Mouse (Mus musculus) testis, adult 2 months (tissue): Measurements from ENCODE around the gene Olfr920. TPM values are rescaled to one million over a fixed set of nuclear protein-coding genes. Genes with fewer than 3 reads are reported as not detected.
A peak's percentile ranks its signal among the peaks of the same experiment; 100 is the strongest.

Experiments
- H3K27ac ChIP-seq: fragments of 200-500 bp; 2 replicates; pipeline ENCODE4 v1.5.1; 2012; ENCODE audit warnings: low read depth, low read length; ENCODE audit not compliant: control insufficient read depth, insufficient read depth
- H3K27me3 ChIP-seq: fragments of 200-500 bp; 2 replicates; pipeline ENCODE4 v1.6.1; 2012; ENCODE audit warnings: mild to moderate bottlenecking, low read length, moderate library complexity; ENCODE audit not compliant: control insufficient read depth, insufficient read depth
- H3K36me3 ChIP-seq: fragments of 200-500 bp; 2 replicates; pipeline ENCODE4 v1.6.1; 2012; ENCODE audit warnings: mild to moderate bottlenecking, low read length; ENCODE audit not compliant: control insufficient read depth, insufficient read depth
- H3K4me1 ChIP-seq: fragments of 200-500 bp; 2 replicates; pipeline ENCODE4 v1.6.1; 2012; ENCODE audit warnings: low read length; ENCODE audit not compliant: control insufficient read depth, insufficient read depth
- H3K4me3 ChIP-seq: fragments of 200-500 bp; 2 replicates; pipeline ENCODE4 v1.5.1; 2012; ENCODE audit warnings: low read depth, mild to moderate bottlenecking, low read length, moderate library complexity, mixed read lengths; ENCODE audit not compliant: control insufficient read depth
- CTCF ChIP-seq: fragments of 200-500 bp; IDR thresholded peaks from 2 replicates; pipeline ENCODE4 v1.5.1; 2012; ENCODE audit warnings: low read depth, mild to moderate bottlenecking, inconsistent platforms, low read length, moderate library complexity; ENCODE audit not compliant: control insufficient read depth, insufficient read depth, insufficient replicate concordance
- POLR2A ChIP-seq: fragments of 200-500 bp; IDR thresholded peaks from 2 replicates; pipeline ENCODE4 v1.6.1; 2012; ENCODE audit warnings: low read depth, mild to moderate bottlenecking, inconsistent platforms, low read length, moderate library complexity; ENCODE audit not compliant: control insufficient read depth
- polyA plus RNA-seq: library from polyadenylated mRNA; depleted of rRNA; stranded (reverse); fragments of >200 nt; gene quantifications from 2 replicates; pipeline ENCODE4 v1.2.3, GENCODE M21; 2012; rRNA removed

Gene Olfr920
- polyA plus RNA-seq, result 0.04 and 0.07 TPM in 2 replicates

DNA sequence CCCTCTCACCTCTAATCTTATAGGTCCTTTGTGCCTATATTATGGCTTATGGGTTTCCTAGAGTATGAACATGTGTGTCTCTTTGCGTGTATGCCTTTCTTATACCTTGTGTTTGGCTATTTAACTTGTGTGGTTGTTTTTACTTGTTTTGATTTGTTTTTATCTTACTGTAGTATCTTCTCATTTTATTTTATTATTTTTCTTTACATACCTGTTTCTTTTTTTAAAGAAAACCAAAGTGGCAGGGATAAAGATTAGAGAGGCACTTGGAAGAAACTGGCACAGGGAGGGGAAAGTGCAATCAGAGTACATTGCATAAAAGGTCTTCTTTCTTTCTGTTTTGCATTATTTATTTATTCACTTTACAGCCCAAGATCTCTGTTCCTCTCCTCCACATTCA, at the start of gene Olfr920:
TSS of gene Olfr920 (plus strand) at position 301 of the 400 bp plus-strand sequence.
- H3K27me3 ChIP-seq, result no peaks in the 10 kb centered on the region
- no peak within 1 kb of the TSS for H3K4me3 ChIP-seq
- H3K36me3 ChIP-seq, result no peaks in the 10 kb centered on the region
- H3K27ac ChIP-seq, result no peak within 1 kb of the TSS
- no peaks in the 10 kb centered on the region for H3K4me1 ChIP-seq
- no peak for TF ChIP-seq CTCF
- no peak for TF ChIP-seq POLR2A

DNA sequence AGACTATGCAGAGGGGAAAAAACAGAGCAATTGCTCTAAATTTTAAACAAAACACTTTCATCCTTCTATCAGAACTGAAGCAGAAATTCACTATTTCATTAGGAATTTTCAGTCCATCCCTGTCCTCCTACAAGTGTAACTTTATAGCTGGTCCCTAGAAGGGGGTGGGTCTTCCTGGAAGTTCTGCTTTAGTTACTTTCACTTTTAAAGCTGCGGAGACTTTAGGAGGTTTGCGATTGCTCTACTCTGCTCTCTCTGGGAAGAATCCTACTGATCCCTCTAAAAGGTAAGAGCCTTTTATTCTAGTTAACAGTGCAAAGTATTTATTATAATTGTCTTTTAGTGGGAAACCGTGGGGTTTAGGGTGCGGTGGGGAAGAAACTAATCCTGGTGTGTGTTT, 34.0 kb upstream of the Olfr920 start, which contains the start of gene Vwa5a:
TSS of gene Vwa5a (plus strand) at position 167 of the 400 bp plus-strand sequence.
- Histone ChIP-seq H3K4me1 (no peaks in the 10 kb centered on the region), H3K36me3 (no peaks in the 10 kb centered on the region), H3K4me3 (peak within 1 kb of the TSS; percentile 29; the same call in 1 of the 2 replicates), H3K27ac (peak within 1 kb of the TSS; percentile 42; the same call in 1 of the 2 replicates), H3K27me3 (no peaks in the 10 kb centered on the region)
- no peak for TF ChIP-seq CTCF

DNA sequence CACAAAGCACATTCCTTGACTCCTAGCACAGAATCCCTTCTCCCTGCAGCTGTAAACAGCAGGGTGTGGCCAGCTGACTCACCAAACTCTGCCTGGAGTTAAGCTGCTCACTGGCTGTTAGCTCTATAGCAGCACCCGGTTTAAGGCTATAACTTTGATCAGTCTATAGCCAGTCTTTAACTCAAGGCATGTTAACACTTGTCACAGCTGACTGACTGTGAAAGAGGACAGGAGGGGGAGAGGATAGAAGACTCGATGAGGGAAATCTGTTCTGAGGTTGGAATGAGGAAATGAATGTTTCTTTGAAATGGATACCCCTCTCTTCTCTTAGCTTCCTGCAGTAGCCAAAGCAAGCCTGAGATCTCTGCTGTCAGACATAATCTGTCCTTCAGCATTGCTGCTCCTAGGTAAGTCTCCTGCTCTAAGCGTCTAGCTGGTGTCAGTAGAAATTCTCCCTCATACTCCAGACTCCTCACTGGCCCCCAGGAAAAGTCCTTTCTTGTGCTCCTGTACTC, 33.1 kb upstream of the Olfr920 start:
- Histone ChIP-seq H3K4me1 (no peaks in the 10 kb centered on the region), H3K27me3 (no peaks in the 10 kb centered on the region), H3K27ac (no peak overlapping the region), H3K4me3 (peak overlapping the region; percentile 29; the same call in 1 of the 2 replicates), H3K36me3 (no peaks in the 10 kb centered on the region)
- TF ChIP-seq POLR2A, result no peak
- TF ChIP-seq CTCF, result no peak

DNA sequence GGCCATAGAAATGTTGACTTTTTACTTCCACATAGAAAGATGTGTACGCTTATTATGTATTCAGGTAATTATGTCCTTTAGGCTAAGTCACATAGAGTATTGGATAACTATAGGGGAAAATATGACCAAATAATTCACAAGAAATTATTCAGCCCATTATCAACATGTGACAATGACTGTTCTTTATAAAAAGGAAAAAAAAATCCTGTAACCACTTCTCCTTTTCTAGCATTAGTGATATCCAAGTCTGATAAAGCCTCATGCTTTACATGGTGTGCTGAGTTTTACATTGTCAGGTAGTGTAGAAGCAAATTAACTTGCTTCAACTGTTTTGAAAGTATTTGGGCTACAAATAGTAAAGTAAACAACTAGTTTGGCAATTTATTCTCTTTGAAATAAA, 28.1 kb upstream of the Olfr920 start:
- Histone ChIP-seq H3K27ac (no peak overlapping the region), H3K4me3 (no peak overlapping the region), H3K36me3 (no peaks in the 10 kb centered on the region), H3K4me1 (no peaks in the 10 kb centered on the region), H3K27me3 (no peaks in the 10 kb centered on the region)
- TF ChIP-seq POLR2A, result no peak
- no peak for TF ChIP-seq CTCF

DNA sequence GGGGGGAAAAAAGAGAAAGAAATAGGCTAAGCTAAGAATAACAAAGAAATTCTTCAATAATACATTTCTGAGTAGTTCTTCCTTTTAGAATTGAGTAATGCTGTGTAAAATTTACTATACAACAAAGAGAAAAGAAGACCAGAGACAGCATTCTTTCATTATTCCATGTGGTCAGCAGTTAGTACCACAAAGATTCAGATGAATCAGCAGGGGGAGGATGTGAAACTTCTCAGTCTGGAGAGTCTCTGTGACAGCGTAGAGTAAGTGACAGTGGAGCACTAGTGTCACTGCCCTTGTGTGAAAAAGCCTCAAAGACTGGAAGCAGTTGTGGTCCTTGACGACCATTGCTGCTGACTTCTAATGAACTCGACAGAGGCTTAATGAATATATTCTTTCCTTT, 23.9 kb upstream of the Olfr920 start:
- no peaks in the 10 kb centered on the region for H3K36me3 ChIP-seq
- no peaks in the 10 kb centered on the region for H3K4me1 ChIP-seq
- H3K4me3 ChIP-seq, result no peak overlapping the region
- no peak overlapping the region for H3K27ac ChIP-seq
- H3K27me3 ChIP-seq, result no peaks in the 10 kb centered on the region
- no peak for TF ChIP-seq CTCF
- no peak for TF ChIP-seq POLR2A

DNA sequence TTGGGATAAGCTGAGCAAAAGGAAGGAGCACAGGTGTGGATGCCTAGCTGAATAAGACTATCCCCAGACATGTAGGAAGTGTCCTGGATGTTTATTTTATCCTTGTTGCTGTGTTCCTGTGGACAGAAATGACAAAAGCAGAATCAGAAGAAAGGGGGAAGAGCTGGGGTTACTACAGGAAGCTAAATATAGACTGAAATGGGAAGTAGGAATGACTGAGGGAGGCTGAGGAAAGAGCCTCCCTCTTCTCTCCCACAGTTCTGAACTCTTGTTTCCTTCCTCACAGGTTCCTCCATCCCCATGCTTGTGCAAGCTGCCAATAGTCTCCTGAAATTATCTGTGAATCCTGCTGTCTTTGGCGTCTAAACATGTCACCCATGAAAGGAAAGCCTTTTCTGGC, 10.7 kb upstream of the Olfr920 start:
- TF ChIP-seq CTCF (no peak), POLR2A (no peak)
- H3K27ac ChIP-seq, result no peak overlapping the region
- no peaks in the 10 kb centered on the region for H3K4me1 ChIP-seq

DNA sequence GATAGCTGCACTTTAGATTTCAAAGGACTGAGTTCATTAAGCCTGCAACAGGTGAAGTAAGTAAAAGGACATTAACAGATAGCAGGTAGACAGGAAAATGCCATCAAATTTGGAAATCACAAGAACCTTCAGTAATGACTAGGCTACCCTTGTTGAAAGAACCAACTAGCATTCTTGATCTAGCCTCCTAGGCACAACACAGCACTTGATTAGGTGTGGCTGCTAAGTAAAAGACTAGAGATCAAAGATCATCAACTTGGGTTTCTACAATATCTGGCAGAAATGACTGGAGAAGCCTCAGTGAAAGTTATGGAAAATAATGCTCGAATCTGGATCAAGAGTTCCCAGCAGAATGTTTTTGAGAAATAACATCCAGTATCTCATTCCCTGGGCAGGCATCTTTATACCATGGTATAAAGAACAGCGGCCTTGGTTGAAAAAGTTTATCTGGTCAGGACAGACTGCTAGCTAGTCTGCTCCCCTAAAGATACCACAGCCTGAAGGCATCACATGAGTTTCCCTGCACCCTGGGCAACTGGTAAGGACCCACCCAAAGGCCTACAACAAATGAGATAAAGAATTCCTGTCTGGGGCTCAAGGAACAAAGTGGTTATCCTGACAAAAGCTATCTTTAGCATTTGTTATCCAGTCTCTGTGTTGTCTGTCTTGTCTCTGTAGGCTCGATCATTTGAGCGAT, 7.3 kb upstream of the Olfr920 start:
- H3K4me3 ChIP-seq, result no peak overlapping the region
- no peaks in the 10 kb centered on the region for H3K4me1 ChIP-seq
- TF ChIP-seq CTCF (no peak), POLR2A (no peak)
- H3K27me3 ChIP-seq, result no peaks in the 10 kb centered on the region
- H3K27ac ChIP-seq, result no peak overlapping the region
- no peaks in the 10 kb centered on the region for H3K36me3 ChIP-seq

More for the DNA sequence above, 10.7 kb upstream of the Olfr920 start:
- Histone ChIP-seq H3K36me3 (no peaks in the 10 kb centered on the region), H3K27me3 (no peaks in the 10 kb centered on the region), H3K4me3 (no peak overlapping the region)
